Mouse (Mus musculus): ENCODE measurements around the gene Rptn.

DNA sequence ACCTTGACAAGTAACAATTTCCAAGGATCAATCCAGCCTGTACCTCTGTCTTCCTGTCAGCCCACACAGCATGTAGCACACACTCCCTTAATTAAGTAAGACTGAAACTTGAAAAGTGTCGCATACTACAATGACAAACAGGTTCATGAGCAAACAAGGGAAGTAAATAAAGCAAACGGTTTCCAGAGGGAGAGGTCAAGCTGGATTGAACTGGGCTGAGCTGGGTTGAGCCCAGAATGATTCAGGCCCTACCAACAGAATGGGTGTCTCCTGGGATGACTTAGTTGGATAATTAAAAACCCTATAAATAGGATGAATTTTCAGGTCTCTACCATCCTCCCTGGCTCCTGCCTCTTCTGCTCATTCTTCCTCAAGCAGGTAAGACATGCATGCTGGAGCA, at the start of gene Rptn:
- no peak for TF ChIP-seq EP300 (optimal IDR thresholded peaks at IDR 0.05)
- TF ChIP-seq CTCF (IDR thresholded peaks at IDR 0.05; ENCODE audit: low read depth) = no peak

Measured in stomach, postnatal 0 days (tissue).